Mouse (Mus musculus): ENCODE measurements at regions not wholly inside any gene's neighbourhood (a gene's known extent, or its start where the extent isn't known, plus 50 kb on each side); places are given as distances from the start of the nearest gene placed in this dataset.

DNA sequence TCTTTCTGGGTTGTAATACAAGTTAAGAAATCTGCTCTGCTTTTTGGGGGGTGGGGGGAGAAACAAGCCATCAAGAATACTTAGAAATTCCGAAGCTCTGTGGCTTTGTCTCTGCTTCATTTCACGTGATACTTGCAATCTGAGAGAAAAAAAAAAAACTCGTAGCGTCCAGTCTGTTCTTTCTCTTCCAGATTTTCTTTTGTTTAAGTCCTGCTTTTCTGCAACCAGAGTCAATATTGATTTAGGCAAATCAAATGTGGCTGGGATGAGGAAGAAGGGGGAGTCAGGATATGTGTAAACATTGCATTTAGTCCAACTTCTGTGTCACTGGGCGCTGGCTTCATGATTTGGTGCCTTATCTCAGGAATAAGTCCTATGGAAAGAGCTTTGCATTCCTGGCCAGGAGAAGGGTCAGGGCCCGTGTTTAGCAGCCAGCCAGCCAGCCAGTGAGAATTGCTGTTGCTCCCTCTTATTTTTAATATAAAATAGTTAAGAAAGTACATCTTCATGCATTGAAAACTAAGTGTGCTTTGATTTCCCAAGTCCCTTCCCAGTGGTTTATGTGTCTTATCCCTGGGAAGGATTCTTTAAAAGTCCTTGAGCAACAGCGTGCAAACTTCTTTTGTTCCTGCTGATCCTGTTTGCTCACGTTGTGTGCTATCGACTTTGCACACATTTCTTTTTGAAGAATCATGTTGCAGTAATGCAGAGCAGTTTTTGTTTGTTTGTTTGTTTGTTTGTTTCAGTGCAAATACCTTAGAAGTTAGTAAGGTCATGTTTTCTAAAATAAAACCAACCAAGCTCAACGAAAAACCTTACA lies 272.0 kb downstream of the Gm11146 start:
- no peak for DNase-seq (ENCODE audit: extremely low spot score in 1 of 2, low spot score in 1 of 2)

DNA sequence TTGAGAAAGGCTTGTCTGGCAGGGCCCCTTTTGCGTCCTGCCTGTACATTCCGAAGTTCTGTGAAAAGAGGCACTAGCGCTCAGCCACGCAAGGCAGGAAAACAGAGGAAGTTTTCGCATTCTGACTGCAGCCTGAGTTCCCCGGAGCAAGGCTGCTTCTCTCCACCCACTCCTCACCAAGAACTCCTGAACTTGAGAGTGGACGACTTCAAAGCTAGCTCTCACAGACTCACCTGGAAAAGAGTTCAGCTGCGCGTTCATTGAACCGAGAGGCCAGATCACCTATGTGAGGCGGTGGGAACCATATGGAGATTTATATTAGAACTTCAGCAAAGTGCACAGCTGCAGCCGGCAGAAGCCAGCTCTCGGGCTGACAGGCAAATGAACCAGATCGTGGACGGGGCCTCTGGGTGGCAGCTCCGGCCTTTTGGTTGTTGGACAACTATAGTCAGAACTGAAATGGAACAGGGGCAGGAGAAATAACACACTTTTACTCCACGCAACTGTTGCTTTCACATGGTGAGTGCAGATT lies 272.7 kb downstream of the Gm11146 start:
- peak; percentile 31 to 35 for DNase-seq (ENCODE audit: extremely low spot score in 1 of 2, low spot score in 1 of 2)

DNA sequence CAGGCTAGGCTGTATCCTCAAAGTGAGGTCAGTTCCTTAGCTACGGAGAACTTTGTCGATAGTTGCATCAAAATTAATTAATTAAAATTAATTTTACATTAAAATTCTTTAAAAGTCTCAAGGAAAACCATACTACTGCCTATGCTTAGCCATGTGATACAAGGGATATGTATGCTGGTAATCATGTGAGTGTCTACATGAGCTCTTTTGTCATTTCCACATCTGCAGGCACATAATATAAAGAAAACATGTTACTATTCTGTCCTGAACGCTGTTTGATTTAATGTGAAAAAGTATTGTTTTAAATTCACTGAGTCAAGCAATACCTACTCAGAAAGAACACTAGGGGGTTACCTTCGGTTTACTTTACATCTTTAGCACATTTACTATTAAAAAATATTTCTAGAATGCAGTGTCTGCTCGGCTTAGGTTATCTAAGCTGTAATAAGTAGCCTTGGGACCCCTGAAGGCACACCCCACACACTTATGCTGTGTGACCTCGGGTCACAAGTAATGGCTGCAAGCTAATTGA lies 273.2 kb downstream of the Gm11146 start:
- no peak for DNase-seq (ENCODE audit: extremely low spot score in 1 of 2, low spot score in 1 of 2)

DNA sequence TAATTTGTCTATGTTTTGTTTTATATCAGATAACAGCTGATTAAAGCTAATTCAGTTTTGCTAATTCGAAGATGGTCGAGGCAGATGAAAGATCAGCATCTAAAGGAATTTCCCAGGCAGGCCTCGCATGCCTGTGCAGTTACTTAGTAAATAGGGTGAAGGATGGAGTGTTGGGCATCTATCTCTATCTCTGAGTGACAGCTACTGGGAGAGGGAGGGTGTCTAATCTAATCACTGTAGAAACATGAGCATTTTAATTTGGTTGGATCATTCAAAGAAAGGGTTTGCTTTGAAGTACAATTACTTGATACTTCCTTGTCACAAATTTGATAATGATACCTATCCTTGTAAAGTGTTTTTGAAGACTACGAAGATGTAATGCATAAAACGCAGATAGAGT lies 273.8 kb downstream of the Gm11146 start:
- no peak for DNase-seq (ENCODE audit: extremely low spot score in 1 of 2, low spot score in 1 of 2)

DNA sequence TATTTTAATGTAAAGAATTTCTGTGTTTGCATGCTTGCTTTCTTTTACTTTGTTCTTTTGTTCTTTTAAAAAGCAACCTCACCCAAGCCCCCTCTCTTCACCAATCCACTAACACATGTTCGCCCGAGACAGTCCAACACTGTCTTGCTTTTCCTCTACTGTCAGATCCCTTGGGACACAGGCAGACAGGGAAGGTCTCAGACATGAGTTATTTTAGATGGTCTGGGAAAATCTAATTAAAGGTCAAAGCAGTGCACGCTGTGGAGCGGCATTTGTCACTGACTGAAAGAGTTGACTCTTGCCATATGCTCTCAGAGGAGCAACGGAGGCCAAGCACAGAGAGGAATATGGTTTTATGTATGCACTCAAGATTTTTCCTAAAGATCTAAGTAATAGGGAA lies 279.6 kb downstream of the Gm11146 start:
- no peak for DNase-seq (ENCODE audit: extremely low spot score in 1 of 2, low spot score in 1 of 2)

DNA sequence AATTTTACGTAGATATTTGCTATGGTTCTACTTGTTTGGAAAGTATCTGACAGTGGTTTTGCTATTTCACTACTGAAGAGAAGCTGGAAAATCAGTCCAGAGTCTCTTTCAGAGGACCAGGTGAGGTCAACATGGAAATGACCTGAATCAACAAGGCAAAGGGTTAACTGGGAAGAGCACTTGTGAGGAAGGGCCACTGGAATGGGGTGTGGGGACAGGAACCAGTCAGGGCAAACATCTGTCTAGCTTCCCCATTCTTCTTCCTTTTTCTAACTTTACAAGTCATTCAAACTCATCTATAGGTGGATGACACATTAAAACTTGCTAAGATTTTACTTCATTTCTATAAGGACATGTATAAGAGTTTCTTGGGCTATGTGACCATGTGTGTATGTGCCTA lies 283.7 kb downstream of the Gm11146 start:
- DNase-seq (ENCODE audit: extremely low spot score in 1 of 2, low spot score in 1 of 2) = no peak

DNA sequence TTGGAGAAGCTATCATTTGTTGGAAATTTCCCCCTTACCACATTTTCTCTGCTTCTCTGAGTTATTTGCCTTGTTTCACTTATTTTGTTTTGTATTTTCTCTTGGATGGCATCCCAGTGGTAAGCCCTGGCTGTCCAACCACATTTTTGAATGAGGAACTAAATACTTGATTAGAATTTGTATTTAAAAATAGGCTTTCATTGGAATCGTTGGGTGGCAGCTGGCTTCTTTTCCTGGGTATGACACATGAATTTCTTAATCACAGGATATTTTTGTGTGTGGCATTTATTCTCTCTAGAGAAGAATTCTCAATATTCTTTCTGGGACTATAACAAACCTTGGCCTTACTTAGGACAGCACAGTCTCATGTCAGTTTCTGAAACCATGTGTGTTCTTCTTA lies 286.5 kb downstream of the Gm11146 start:
- DNase-seq (ENCODE audit: extremely low spot score in 1 of 2, low spot score in 1 of 2) = no peak

DNA sequence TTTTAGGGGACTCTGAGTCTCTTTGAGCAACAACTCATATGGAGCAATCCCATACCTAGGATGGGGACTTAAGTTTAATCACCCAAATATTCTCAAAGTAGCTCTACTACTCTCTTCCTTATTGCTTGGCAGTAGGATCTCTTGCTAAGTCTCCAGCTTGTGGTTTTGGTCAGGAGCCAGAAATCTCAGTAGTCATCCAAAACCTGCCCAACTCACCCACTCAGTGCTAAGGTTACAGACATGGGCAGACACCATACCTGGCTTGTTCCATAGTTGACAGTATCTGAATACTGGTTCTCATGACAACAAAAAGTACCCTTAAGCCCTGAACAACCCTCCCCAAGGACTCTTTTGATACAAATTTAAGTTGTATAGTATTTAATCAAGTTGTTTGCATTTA lies 288.7 kb downstream of the Gm11146 start:
- DNase-seq (ENCODE audit: extremely low spot score in 1 of 2, low spot score in 1 of 2) = no peak

DNA sequence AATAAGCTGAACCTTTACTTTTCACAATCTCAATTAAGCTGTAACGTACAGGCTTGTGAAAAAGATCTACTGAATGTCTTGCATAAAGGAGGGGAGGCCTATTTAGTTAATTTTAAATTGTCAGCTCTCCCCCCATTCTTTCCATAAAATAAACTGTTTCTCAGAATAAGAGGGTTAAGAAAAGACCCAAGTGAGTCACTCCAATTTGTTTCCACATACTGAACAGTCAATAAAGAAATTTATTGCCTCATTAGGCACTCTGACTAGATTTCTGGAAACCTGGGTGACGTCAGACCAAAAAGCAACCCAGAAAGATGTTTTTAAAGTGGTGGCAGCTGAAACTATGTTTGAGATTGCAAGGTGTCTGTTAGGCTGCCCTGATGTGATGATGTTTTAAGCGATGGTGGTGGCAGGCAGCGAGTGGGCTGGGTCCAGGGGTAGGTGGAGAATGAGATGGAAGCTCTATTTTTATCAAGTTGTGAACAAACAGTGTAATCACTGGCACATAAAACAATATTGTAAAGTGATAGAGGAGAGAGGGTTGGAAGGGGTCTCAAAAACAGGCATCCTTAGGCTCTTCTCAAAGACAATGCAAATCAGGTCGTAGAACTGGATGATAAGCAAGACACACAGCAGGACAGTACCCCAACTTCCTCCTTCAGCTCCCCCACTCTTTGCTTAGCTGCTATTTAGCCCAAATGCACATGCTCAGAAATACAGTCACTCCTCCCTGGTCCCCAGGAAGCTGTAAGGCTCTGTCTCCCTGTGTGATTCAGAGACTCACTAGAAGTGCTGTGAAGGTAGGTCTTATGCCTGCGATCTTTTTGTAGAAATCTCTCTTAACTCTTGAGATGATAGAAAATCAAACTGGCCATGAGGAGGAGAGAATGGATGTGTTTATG lies 288.0 kb downstream of the Usp25 start:
- no peak for DNase-seq (ENCODE audit: extremely low spot score in 1 of 2, low spot score in 1 of 2)

DNA sequence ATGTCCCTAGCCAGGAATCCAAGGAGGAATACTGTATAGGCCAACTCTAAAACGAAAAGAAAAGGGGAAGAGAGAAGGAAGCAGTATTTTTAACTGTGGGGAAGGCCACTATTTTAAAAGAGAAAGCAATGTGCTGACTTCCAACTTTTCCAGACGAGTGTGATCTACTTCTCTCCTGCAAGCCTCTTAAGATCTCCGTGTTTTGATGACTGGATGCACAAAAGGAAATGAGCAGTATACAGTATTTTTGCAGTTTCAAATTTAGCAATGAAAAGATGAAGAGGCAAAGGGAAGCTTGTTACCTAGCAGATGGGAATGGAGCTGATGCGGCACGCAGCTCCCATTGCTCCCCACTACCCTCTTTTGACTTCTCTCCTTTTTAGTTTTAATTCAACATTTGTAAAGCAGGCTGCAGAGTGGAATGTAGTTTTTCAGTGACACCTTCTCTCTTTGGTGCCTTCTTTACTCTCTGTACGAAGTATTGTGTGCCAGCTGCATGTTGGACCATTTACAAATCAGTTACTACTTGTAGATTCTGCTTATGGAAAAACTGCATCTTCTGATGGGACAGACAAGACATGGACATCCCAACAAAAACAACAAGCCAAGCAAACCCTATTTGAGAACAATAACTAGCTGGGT lies 287.2 kb downstream of the Usp25 start:
- no peak for DNase-seq (ENCODE audit: extremely low spot score in 1 of 2, low spot score in 1 of 2)

DNA sequence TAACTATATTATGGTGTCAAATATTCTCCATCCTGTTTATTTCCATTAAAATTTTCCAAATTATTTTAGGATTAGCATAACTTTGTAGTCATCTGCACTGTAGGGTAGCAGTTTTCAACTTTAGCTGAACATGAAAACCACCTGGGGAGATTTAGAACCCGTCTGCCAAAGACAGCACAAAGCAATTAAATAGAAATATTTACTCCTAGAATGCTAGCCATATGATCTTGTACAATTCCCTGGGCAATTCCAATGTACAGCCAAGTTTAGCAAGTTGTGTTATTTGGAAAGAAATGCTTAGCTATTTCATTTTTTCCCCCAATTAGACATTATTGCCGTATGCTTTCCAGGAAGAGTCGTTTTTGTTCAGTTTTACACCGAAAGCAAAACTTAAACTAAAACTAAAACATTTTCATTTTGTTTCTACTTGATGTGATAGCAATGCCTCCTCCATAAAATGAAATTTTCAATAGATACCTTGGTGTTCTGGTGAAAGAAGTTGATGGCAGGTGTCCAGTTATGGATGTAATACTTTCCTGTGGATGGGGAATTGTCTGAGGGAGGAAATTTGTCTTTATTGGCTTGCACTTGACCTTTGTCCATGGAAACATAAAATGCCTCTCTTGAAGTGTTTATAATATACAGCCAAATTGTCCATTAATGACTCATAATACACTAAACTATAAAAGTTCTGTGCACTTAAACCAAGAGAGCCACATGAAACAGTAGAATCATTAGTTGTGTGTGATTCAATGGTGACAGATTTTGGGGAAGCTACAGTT lies 282.3 kb downstream of the Usp25 start:
- no peak for DNase-seq (ENCODE audit: extremely low spot score in 1 of 2, low spot score in 1 of 2)

DNA sequence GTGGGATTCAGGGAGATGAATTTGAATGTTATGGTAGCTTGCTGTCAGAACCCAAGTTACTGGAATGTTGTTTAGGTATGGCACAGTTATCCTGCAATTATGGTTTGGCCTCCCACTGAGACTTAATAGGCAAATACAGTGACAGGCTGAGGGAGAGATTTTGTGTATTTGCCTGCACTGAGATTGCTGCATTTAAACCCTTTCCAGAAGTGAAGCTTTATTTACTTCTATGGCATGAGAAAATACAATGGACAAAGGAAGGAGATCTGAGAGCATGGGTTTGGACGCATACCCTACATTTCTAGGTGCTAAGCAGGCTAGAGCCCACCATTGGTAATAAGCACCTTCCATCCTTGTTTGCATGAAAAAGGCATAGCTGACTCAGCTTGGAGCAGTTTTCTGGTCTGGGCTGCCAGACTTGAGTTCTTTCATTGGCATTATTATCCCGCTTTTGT lies 278.8 kb downstream of the Usp25 start:
- DNase-seq (ENCODE audit: extremely low spot score in 1 of 2, low spot score in 1 of 2) = no peak

DNA sequence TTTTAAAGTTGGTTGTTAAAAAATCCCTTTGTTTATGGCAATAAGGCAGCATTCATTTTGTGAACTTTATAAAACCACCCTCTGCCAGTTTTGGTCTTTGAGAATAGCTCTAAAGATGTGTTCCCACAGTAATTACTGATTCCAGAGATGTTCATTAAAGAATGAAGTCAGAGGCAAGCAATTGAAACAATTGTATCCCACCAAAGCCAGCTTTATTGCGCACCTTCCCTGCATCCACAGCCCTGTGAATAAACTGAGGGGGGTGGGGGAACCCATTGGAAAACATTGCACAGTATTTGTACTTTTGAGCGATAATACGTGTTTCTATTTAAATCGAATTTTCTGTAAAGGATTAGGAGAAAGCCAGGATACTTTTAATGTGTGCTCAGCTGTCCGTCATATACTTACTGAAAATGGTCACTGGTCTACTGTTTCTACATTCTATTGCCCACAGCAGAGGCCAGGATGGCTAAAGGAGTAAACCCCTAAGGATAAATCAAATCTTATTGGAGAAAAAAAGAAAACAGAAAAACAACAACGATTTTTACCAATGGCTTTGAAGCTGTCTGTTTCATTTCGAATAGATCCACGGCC lies 278.3 kb downstream of the Usp25 start:
- DNase-seq (ENCODE audit: extremely low spot score in 1 of 2, low spot score in 1 of 2) = no peak

DNA sequence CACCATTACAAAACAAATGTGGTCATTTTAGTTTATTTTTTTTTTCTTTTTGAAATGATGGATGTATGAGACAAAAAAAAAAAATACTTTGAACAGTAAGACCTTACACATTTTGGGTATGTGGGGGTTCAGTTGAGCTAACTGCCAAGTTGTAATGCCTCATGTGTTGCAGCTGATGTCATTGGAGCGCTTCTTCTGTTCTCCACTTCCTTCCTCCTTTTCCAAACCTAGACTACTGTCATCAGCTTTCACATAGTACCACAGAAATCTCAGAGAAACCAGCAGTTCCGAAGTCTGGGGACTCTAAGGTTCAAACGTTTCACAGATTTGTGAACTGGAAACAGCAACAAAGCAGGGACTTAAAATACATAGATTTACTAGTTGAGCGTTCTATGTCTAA lies 270.7 kb downstream of the Usp25 start:
- no peak for DNase-seq (ENCODE audit: extremely low spot score in 1 of 2, low spot score in 1 of 2)

DNA sequence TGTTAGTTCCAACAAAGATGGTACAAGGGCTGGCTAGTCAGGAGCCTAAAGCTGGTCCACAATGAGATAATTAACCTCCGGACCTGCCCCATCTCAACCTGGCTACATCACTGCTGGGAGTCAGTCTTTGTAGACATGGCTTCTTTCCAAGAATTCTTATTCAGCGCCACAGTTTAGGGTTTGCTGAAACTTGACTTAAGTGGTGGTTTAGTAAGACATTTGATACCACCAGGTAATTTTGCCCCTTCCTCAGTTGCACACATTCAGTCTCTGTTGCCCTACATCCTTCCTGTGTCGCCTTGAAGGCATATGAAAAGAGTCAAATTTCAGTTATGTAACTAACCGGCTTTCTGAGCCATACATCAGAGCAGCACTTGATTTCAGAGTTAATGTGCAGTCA lies 266.4 kb downstream of the Usp25 start:
- DNase-seq (ENCODE audit: extremely low spot score in 1 of 2, low spot score in 1 of 2) = no peak

DNA sequence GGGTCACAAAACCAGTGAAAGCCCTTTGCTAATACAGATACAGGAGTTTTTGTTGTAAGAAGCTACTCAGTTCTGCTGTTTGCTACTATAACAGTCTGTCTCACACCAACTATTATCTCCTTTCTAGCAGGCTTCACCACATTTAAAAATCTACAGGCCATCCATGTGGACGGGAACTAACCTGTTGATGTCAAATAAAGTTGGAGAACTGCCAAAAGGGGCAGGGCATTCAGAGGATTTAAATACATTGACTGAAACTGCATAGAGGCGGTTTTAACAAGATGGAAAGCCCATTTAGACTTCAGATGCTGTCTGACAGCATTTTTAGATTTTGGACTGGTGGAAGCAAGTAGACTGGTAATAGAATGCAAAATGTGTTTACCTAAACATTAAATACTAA lies 266.0 kb downstream of the Usp25 start:
- DNase-seq (ENCODE audit: extremely low spot score in 1 of 2, low spot score in 1 of 2) = no peak

DNA sequence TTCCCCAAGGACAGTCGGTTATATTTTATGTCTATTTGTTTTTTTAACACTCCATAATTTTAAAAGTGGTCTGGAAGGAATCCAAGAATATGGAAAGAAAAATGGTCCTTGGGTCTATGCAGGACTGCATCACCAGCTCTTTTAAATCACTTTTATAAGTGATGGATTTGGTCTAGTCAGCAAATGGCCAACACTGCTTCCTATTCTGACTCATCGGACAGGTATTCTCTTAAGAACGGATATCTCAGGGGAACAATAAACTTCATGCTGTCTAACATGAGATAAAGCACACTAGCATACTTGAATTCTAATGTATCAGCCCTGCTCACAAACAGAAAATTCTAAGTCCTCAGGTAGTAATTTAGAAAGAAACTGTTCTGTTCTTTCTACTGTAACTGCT lies 259.8 kb downstream of the Usp25 start:
- DNase-seq (ENCODE audit: extremely low spot score in 1 of 2, low spot score in 1 of 2) = no peak

DNA sequence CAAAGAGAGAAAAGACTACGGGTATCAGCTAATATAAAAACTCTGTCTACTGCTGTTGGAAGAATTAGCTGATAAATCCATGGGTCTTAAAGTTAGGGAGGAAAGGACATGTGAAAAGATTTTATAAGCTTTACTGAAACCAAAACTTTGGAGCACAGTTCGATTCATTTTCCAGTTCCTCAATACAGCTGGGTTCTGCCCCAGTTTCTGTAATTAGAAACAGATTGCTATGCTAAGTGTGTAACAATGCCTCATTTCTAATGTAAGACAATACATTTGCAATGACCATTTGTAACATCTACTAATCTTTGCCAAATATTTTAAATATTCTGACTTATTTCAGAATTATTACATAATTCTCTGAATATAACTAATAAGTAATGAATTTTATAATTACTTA lies 255.4 kb downstream of the Usp25 start:
- DNase-seq (ENCODE audit: extremely low spot score in 1 of 2, low spot score in 1 of 2) = no peak

DNA sequence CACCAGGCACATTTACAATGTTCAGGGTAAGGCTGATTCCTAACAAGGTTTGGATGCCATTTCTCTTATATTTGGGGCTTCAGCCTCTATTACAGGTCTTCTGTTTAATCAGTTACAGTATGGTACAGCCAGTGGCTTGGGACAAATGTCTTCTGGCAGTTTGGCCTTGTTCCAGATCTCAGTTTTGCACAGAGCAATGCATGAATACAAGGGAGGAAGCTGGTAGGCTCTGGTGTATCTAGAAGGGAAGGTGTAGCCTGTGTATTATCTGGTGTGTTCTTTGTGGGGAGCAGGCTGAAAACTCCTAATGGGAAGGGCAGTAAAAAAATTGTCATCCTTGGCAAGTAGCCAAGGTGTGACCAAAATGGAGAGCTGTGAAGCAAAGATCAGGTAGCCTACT lies 254.2 kb downstream of the Usp25 start:
- no peak for DNase-seq (ENCODE audit: extremely low spot score in 1 of 2, low spot score in 1 of 2)

DNA sequence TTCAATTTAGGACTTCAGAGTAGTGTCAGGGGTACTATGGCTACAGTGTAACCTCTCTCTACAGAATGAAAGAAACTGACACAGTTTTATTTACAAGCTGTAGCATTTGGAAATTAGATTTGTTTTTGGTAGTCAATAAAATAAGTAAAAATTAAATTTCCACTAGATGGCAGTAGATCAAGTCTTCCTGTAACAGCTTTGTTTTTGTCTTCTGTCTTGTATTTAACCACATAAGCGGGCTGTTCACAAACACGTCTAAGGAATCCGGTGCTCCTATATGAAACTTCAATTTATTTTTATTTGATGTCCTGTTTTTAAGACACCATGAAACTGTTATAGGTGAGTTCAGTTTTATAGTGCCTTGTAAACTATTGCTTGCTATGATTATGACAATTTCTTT lies 238.8 kb downstream of the Usp25 start:
- DNase-seq (ENCODE audit: extremely low spot score in 1 of 2, low spot score in 1 of 2) = no peak

Measured in layer of hippocampus, postnatal 25 days (tissue).